Mouse (Mus musculus): ENCODE results near the gene Kcnq1. TPM values are rescaled to one million over a fixed set of nuclear protein-coding genes. Genes with fewer than 3 reads are reported as not detected.

Kcnq1 gene
- polyA plus RNA-seq, 1 experiment from 2014 or later: 1.1 TPM

- H3K27ac ChIP-seq (ENCODE audit: low read depth, low read length): no peak overlapping the region
- WGBS: 78% methylated on average over 14 of the region's 14 CpGs
- H3K4me1 ChIP-seq (ENCODE audit: control insufficient read depth, insufficient read depth, low read length): peaks cover 17% of the 10 kb centered on the region
- no peaks in the 10 kb centered on the region for H3K36me3 ChIP-seq (ENCODE audit: control insufficient read depth, insufficient read depth, low read length)
- H3K9ac ChIP-seq (ENCODE audit: low read length): no peak overlapping the region
- ATAC-seq (ENCODE audit: low FRiP score) (peak; percentile 37), DNase-seq (ENCODE audit: low spot score, missing footprints) (peak; percentile 76)
- no peak overlapping the region for H3K4me2 ChIP-seq
- H3K4me3 ChIP-seq (ENCODE audit: low read depth, low read length): no peak overlapping the region
- no peaks in the 10 kb centered on the region; the same call in 1 of the 2 replicates for H3K27me3 ChIP-seq (ENCODE audit: control insufficient read depth, insufficient read depth, low read length)
- no peaks in the 10 kb centered on the region for H3K9me3 ChIP-seq (ENCODE audit: control insufficient read depth, low read length)
Measured at GRCm38 (mm10) chr7:143158690-143159425, 52.7 kb downstream of the Kcnq1 start.

GRCm38 (mm10) chr7:143159446-143159845 lies 53.3 kb downstream of the Kcnq1 start:
- Histone ChIP-seq H3K4me3 (ENCODE audit: low read depth, low read length) (no peak overlapping the region), H3K27me3 (ENCODE audit: control insufficient read depth, insufficient read depth, low read length) (no peaks in the 10 kb centered on the region; the same call in 1 of the 2 replicates), H3K9ac (ENCODE audit: low read length) (peak overlapping the region; percentile 27; the same call in 1 of the 2 replicates), H3K9me3 (ENCODE audit: control insufficient read depth, low read length) (no peaks in the 10 kb centered on the region), H3K36me3 (ENCODE audit: control insufficient read depth, insufficient read depth, low read length) (no peaks in the 10 kb centered on the region), H3K4me1 (ENCODE audit: control insufficient read depth, insufficient read depth, low read length) (peaks cover 13% of the 10 kb centered on the region), H3K4me2 (no peak overlapping the region), H3K27ac (ENCODE audit: low read depth, low read length) (no peak overlapping the region)
- ATAC-seq (ENCODE audit: low FRiP score): peak; percentile 63
- 46% methylated on average over 11 of the region's 11 CpGs for WGBS
- DNase-seq (ENCODE audit: low spot score, missing footprints): peak; percentile 75

GRCm38 (mm10) chr7:143160057-143160456 lies 53.9 kb downstream of the Kcnq1 start:
- DNase-seq (ENCODE audit: low spot score, missing footprints) (peak; percentile 81), ATAC-seq (ENCODE audit: low FRiP score) (no peak)
- H3K36me3 ChIP-seq (ENCODE audit: control insufficient read depth, insufficient read depth, low read length): no peaks in the 10 kb centered on the region
- no peak overlapping the region for H3K27ac ChIP-seq (ENCODE audit: low read depth, low read length)
- no peaks in the 10 kb centered on the region for H3K9me3 ChIP-seq (ENCODE audit: control insufficient read depth, low read length)
- H3K4me1 ChIP-seq (ENCODE audit: control insufficient read depth, insufficient read depth, low read length): peaks cover 8% of the 10 kb centered on the region
- H3K4me3 ChIP-seq (ENCODE audit: low read depth, low read length): no peak overlapping the region
- WGBS: 70% methylated on average over 5 of the region's 5 CpGs
- H3K4me2 ChIP-seq: no peak overlapping the region
- no peaks in the 10 kb centered on the region; the same call in 1 of the 2 replicates for H3K27me3 ChIP-seq (ENCODE audit: control insufficient read depth, insufficient read depth, low read length)
- no peak overlapping the region for H3K9ac ChIP-seq (ENCODE audit: low read length)

DNA sequence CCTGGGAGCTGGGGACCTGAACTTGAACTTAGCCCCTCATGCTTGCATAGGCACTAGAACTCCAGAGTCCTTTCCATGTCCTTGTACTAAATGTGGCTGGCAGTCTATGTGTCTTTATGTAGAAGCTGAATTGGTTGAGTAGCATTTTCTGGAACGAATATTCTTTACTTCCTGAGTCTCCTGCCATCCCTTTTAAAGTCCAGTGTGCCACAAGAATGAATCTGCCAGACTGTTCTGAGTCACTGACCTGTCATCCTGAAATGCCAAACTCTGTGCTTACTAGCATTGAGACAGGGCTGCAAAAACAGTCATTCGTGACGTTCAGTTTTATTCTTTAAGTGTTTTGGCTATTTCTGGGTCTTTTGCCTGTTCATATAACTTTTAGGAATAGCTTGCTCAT lies 55.9 kb downstream of the Kcnq1 start:
- no peak overlapping the region for H3K9ac ChIP-seq (ENCODE audit: low read length)
- H3K4me2 ChIP-seq: no peak overlapping the region
- H3K27ac ChIP-seq (ENCODE audit: low read depth, low read length): no peak overlapping the region
- ATAC-seq (ENCODE audit: low FRiP score) (no peak), DNase-seq (ENCODE audit: low spot score, missing footprints) (no peak)
- H3K4me1 ChIP-seq (ENCODE audit: control insufficient read depth, insufficient read depth, low read length): peaks cover 8% of the 10 kb centered on the region
- no peaks in the 10 kb centered on the region for H3K36me3 ChIP-seq (ENCODE audit: control insufficient read depth, insufficient read depth, low read length)
- H3K27me3 ChIP-seq (ENCODE audit: control insufficient read depth, insufficient read depth, low read length): no peaks in the 10 kb centered on the region
- H3K9me3 ChIP-seq (ENCODE audit: control insufficient read depth, low read length): no peaks in the 10 kb centered on the region
- WGBS: 82% methylated on average over 3 of the region's 3 CpGs
- H3K4me3 ChIP-seq (ENCODE audit: low read depth, low read length): no peak overlapping the region

DNA sequence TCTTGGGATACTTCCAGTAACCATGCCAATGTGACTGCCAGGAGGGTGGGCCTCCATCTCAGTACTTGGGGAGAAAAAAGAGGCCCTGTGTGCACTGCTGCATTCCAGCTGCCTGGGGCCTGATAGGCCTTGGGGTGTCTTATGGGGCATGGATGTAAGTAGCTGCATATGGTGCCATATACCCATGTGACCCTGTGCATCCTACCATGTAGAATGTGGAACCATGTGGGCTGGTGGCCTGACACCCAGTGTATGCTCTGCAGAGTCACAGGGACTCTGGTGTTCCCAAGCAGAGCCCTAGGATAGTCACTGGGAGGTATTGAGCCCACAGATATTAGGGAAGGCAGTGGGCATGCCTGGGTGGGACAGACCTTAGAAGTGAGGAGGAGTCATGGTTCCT lies 57.9 kb downstream of the Kcnq1 start:
- Histone ChIP-seq H3K9ac (ENCODE audit: low read length) (no peak overlapping the region), H3K4me1 (ENCODE audit: control insufficient read depth, insufficient read depth, low read length) (peaks cover 8% of the 10 kb centered on the region), H3K4me2 (no peak overlapping the region), H3K27ac (ENCODE audit: low read depth, low read length) (no peak overlapping the region), H3K27me3 (ENCODE audit: control insufficient read depth, insufficient read depth, low read length) (no peaks in the 10 kb centered on the region), H3K36me3 (ENCODE audit: control insufficient read depth, insufficient read depth, low read length) (no peaks in the 10 kb centered on the region), H3K4me3 (ENCODE audit: low read depth, low read length) (no peak overlapping the region), H3K9me3 (ENCODE audit: control insufficient read depth, low read length) (no peaks in the 10 kb centered on the region)
- ATAC-seq (ENCODE audit: low FRiP score) (no peak), DNase-seq (ENCODE audit: low spot score, missing footprints) (peak; percentile 59)

DNA sequence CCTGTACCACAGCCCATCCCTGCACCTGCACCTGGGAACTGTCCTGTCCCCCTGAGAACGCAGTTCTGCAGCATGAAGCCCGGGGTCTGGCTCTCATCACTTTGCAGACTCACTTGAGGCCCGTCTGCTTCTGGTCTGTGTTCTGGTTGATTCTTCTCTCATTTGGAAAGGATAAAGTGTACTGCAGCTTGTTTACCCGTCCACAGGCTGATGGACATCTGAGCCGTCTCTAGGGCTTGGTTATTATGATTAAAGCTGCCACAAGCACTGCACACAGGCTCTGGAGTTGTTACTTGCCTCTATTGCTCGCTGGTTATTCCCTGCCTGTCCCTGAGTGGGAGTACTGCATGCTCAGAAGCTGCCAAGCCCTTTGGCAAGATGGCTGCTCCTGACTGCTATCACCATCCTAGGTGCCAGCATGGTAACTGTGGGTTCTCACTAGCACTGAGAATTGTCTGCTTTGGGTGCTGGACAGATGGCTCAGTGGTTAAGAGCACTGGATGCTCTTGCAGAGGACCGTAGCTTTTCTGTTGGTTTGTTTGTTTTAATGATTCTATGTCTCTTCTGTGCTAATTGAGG lies 59.6 kb downstream of the Kcnq1 start:
- no peak for ATAC-seq (ENCODE audit: low FRiP score)
- Histone ChIP-seq H3K27ac (ENCODE audit: low read depth, low read length) (no peak overlapping the region), H3K36me3 (ENCODE audit: control insufficient read depth, insufficient read depth, low read length) (no peaks in the 10 kb centered on the region), H3K9me3 (ENCODE audit: control insufficient read depth, low read length) (no peaks in the 10 kb centered on the region), H3K4me3 (ENCODE audit: low read depth, low read length) (no peak overlapping the region), H3K9ac (ENCODE audit: low read length) (no peak overlapping the region), H3K4me1 (ENCODE audit: control insufficient read depth, insufficient read depth, low read length) (no peaks in the 10 kb centered on the region), H3K4me2 (no peak overlapping the region), H3K27me3 (ENCODE audit: control insufficient read depth, insufficient read depth, low read length) (no peaks in the 10 kb centered on the region)
- no peak for DNase-seq (ENCODE audit: low spot score, missing footprints)
- WGBS: 75% methylated on average over 7 of the region's 7 CpGs

- DNase-seq (ENCODE audit: low spot score, missing footprints): peak; percentile 35
- Histone ChIP-seq H3K27ac (ENCODE audit: low read depth, low read length) (no peak overlapping the region), H3K4me2 (no peak overlapping the region), H3K4me3 (ENCODE audit: low read depth, low read length) (no peak overlapping the region), H3K9ac (ENCODE audit: low read length) (no peak overlapping the region), H3K9me3 (ENCODE audit: control insufficient read depth, low read length) (no peaks in the 10 kb centered on the region), H3K27me3 (ENCODE audit: control insufficient read depth, insufficient read depth, low read length) (no peaks in the 10 kb centered on the region), H3K4me1 (ENCODE audit: control insufficient read depth, insufficient read depth, low read length) (no peaks in the 10 kb centered on the region), H3K36me3 (ENCODE audit: control insufficient read depth, insufficient read depth, low read length) (no peaks in the 10 kb centered on the region)
- WGBS: 81% methylated on average over 3 of the region's 3 CpGs
- ATAC-seq (ENCODE audit: low FRiP score): no peak
Measured at GRCm38 (mm10) chr7:143167275-143167674, 61.1 kb downstream of the Kcnq1 start.

GRCm38 (mm10) chr7:143169371-143169770 lies 63.2 kb downstream of the Kcnq1 start:
- H3K9ac ChIP-seq (ENCODE audit: low read length): no peak overlapping the region
- no peak overlapping the region for H3K27ac ChIP-seq (ENCODE audit: low read depth, low read length)
- no peaks in the 10 kb centered on the region for H3K36me3 ChIP-seq (ENCODE audit: control insufficient read depth, insufficient read depth, low read length)
- ATAC-seq (ENCODE audit: low FRiP score) (no peak), DNase-seq (ENCODE audit: low spot score, missing footprints) (peak; percentile 44)
- 0 out of 2 replicates have a peak, but pooled peaks cover under 1% of the 10 kb centered on the region for H3K4me1 ChIP-seq (ENCODE audit: control insufficient read depth, insufficient read depth, low read length)
- no peaks in the 10 kb centered on the region for H3K27me3 ChIP-seq (ENCODE audit: control insufficient read depth, insufficient read depth, low read length)
- 93% methylated on average over 3 of the region's 3 CpGs for WGBS
- H3K4me2 ChIP-seq: no peak overlapping the region
- no peak overlapping the region for H3K4me3 ChIP-seq (ENCODE audit: low read depth, low read length)
- no peaks in the 10 kb centered on the region for H3K9me3 ChIP-seq (ENCODE audit: control insufficient read depth, low read length)

GRCm38 (mm10) chr7:143172914-143173547 lies 66.9 kb downstream of the Kcnq1 start:
- Histone ChIP-seq H3K27ac (ENCODE audit: low read depth, low read length) (no peak overlapping the region), H3K4me3 (ENCODE audit: low read depth, low read length) (no peak overlapping the region), H3K27me3 (ENCODE audit: control insufficient read depth, insufficient read depth, low read length) (no peaks in the 10 kb centered on the region), H3K4me2 (no peak overlapping the region), H3K36me3 (ENCODE audit: control insufficient read depth, insufficient read depth, low read length) (no peaks in the 10 kb centered on the region), H3K9ac (ENCODE audit: low read length) (no peak overlapping the region), H3K4me1 (ENCODE audit: control insufficient read depth, insufficient read depth, low read length) (peaks cover 7% of the 10 kb centered on the region; the same call in 1 of the 2 replicates), H3K9me3 (ENCODE audit: control insufficient read depth, low read length) (no peaks in the 10 kb centered on the region)
- DNase-seq (ENCODE audit: low spot score, missing footprints) (no peak), ATAC-seq (ENCODE audit: low FRiP score) (no peak)
- WGBS: 65% methylated on average over 5 of the region's 5 CpGs

Data from midbrain, embryonic 11.5 days (tissue).